Mouse (Mus musculus) bone marrow, adult 2 months (tissue): ENCODE results near the gene Coro1a.

Experiments used
- CTCF ChIP-seq: fragments of 200-500 bp; IDR thresholded peaks from 2 replicates; pipeline ENCODE4 v1.5.1; 2011; ENCODE audit warnings: low read length, control low read depth; ENCODE audit not compliant: control insufficient read depth, insufficient read depth
- POLR2A ChIP-seq: fragments of 200-500 bp; IDR thresholded peaks from 2 replicates; pipeline ENCODE4 v1.6.1; 2011; ENCODE audit warnings: low read depth, mild to moderate bottlenecking, control low read depth, low read length, borderline replicate concordance; ENCODE audit not compliant: control insufficient read depth

- TF ChIP-seq CTCF (no peak), POLR2A (no peak)
Measured at GRCm38 (mm10) chr7:126694441-126695051, 13.0 kb downstream of the Coro1a start.
